Mouse (Mus musculus): ENCODE data around the gene Methig1. TPM values are rescaled to one million over a fixed set of nuclear protein-coding genes. Genes with fewer than 3 reads are reported as not detected.

Gene Methig1
- polyA plus RNA-seq, 1 experiment from 2014 or later, result not detected

GRCm38 (mm10) chr15:100428296-100428905 is 75.5 kb downstream of the Methig1 start:
- Histone ChIP-seq H3K9me3 (ENCODE audit: low read depth, low read length) (no peaks in the 10 kb centered on the region), H3K9ac (no peak overlapping the region), H3K4me1 (ENCODE audit: insufficient read depth) (no peaks in the 10 kb centered on the region), H3K4me2 (no peak overlapping the region), H3K36me3 (ENCODE audit: insufficient read depth) (no peaks in the 10 kb centered on the region), H3K4me3 (ENCODE audit: low read depth, low read length) (no peak overlapping the region), H3K27me3 (ENCODE audit: insufficient read depth, low read length) (peaks cover 16% of the 10 kb centered on the region), H3K27ac (ENCODE audit: low read depth) (no peak overlapping the region)
- ATAC-seq (ENCODE audit: insufficient read depth), result no peak
- WGBS, result 69% methylated on average over 13 of the region's 13 CpGs
- no peak for TF ChIP-seq CTCF (IDR thresholded peaks at IDR 0.05; ENCODE audit: low read depth)
- DNase-seq, result peak; percentile 39

- Histone ChIP-seq H3K4me2 (no peak overlapping the region), H3K27ac (ENCODE audit: low read depth) (no peak overlapping the region), H3K4me1 (ENCODE audit: insufficient read depth) (no peaks in the 10 kb centered on the region), H3K4me3 (ENCODE audit: low read depth, low read length) (no peak overlapping the region), H3K9me3 (ENCODE audit: low read depth, low read length) (no peaks in the 10 kb centered on the region), H3K9ac (no peak overlapping the region), H3K36me3 (ENCODE audit: insufficient read depth) (no peaks in the 10 kb centered on the region), H3K27me3 (ENCODE audit: insufficient read depth, low read length) (peaks cover 2% of the 10 kb centered on the region)
- no peak for ATAC-seq (ENCODE audit: insufficient read depth)
- WGBS, result 54% methylated on average over 11 of the region's 11 CpGs
- DNase-seq, result peak; percentile 26
- no peak for TF ChIP-seq CTCF (IDR thresholded peaks at IDR 0.05; ENCODE audit: low read depth)
These were observed 77.1 kb downstream of the Methig1 start for GRCm38 (mm10) chr15:100429959-100430565.

- WGBS, result 59% methylated on average over 4 of the region's 4 CpGs
- no peak overlapping the region for H3K4me3 ChIP-seq (ENCODE audit: low read depth, low read length)
- H3K4me2 ChIP-seq, result no peak overlapping the region
- no peak for TF ChIP-seq CTCF (IDR thresholded peaks at IDR 0.05; ENCODE audit: low read depth)
- no peaks in the 10 kb centered on the region for H3K4me1 ChIP-seq (ENCODE audit: insufficient read depth)
- H3K9me3 ChIP-seq (ENCODE audit: low read depth, low read length), result no peaks in the 10 kb centered on the region
- ATAC-seq (ENCODE audit: insufficient read depth) (no peak), DNase-seq (no peak)
- H3K36me3 ChIP-seq (ENCODE audit: insufficient read depth), result no peaks in the 10 kb centered on the region
- H3K27ac ChIP-seq (ENCODE audit: low read depth), result no peak overlapping the region
- H3K9ac ChIP-seq, result no peak overlapping the region
- no peaks in the 10 kb centered on the region for H3K27me3 ChIP-seq (ENCODE audit: insufficient read depth, low read length)
These were observed 80.3 kb downstream of the Methig1 start for GRCm38 (mm10) chr15:100433234-100433633.

Other genes with a start within 250 kb of the Methig1 start
- 52.9 and 56.9 TPM in 2 replicates for gene Atf1, start 125.3 kb upstream of the Methig1 start, polyA plus RNA-seq (2014; fragmentation: Nextera tagmentation; extraction: Ambion mirVana)
- gene Tmprss12, start 72.3 kb upstream of the Methig1 start, polyA plus RNA-seq (2014; fragmentation: Nextera tagmentation; extraction: Ambion mirVana), result not detected in 2 replicates
- 2.7 and 2.9 TPM in 2 replicates for gene Mettl7a1, start 49.0 kb upstream of the Methig1 start, polyA plus RNA-seq (2014; fragmentation: Nextera tagmentation; extraction: Ambion mirVana)
- gene Mettl7a3, start 18.2 kb upstream of the Methig1 start, polyA plus RNA-seq (2014; fragmentation: Nextera tagmentation; extraction: Ambion mirVana), result 0.22 TPM in 1 of 2 replicates, not detected in the other
- gene Mettl7a2, start 51 bp downstream of the Methig1 start, polyA plus RNA-seq (2014; fragmentation: Nextera tagmentation; extraction: Ambion mirVana), result not detected in 2 replicates
- gene Higd1c, start 11.4 kb downstream of the Methig1 start, polyA plus RNA-seq (2014; fragmentation: Nextera tagmentation; extraction: Ambion mirVana), result 0.38 TPM in 1 of 2 replicates, not detected in the other
- not detected in 2 replicates for gene Gm5475, start 69.0 kb downstream of the Methig1 start, polyA plus RNA-seq (2014; fragmentation: Nextera tagmentation; extraction: Ambion mirVana)
- gene Slc11a2, start 71.9 kb downstream of the Methig1 start, polyA plus RNA-seq (2014; fragmentation: Nextera tagmentation; extraction: Ambion mirVana), result 17.8 and 21.6 TPM in 2 replicates
- 20.6 and 22.9 TPM in 2 replicates for gene Letmd1, start 115.9 kb downstream of the Methig1 start, polyA plus RNA-seq (2014; fragmentation: Nextera tagmentation; extraction: Ambion mirVana)
- gene Csrnp2, start 142.3 kb downstream of the Methig1 start, polyA plus RNA-seq (2014; fragmentation: Nextera tagmentation; extraction: Ambion mirVana), result 15.7 and 18.0 TPM in 2 replicates
- gene Tfcp2, start 198.9 kb downstream of the Methig1 start, polyA plus RNA-seq (2014; fragmentation: Nextera tagmentation; extraction: Ambion mirVana), result 23.0 and 25.5 TPM in 2 replicates
- 6.5 and 7.6 TPM in 2 replicates for gene Pou6f1, start 246.8 kb downstream of the Methig1 start, polyA plus RNA-seq (2014; fragmentation: Nextera tagmentation; extraction: Ambion mirVana)

All from lung, embryonic 14.5 days (tissue).